8 mouse cellular contexts compared by ENCODE assay signal in genomic region chr17:68158172-68158651, GRCm38 (mm10).
DNase-seq lines count a peak whose midpoint lies in the region; ATAC-seq lines count a peak whose summit lies in the region.

No protein-coding gene starts in this region.

- H3K27me3 ChIP-seq in kidney, embryonic 16.5 days (ENCODE audit: insufficient read depth, low read length) = no peaks in the 10 kb centered on the region
- no peaks in the 10 kb centered on the region for H3K27me3 ChIP-seq in forebrain, embryonic 11.5 days (ENCODE audit: control insufficient read depth, insufficient read depth, low read length)
- no peaks in the 10 kb centered on the region for H3K27me3 ChIP-seq in hindbrain, embryonic 14.5 days (ENCODE audit: control insufficient read depth, insufficient read depth, low read length)
- H3K27me3 ChIP-seq in midbrain, embryonic 16.5 days (ENCODE audit: control insufficient read depth, insufficient read depth, low read depth, low read length) = no peaks in the 10 kb centered on the region

- H3K27ac ChIP-seq in kidney, embryonic 16.5 days (ENCODE audit: low read length) = peak overlapping the region; percentile 50
- H3K27ac ChIP-seq in forebrain, embryonic 11.5 days (ENCODE audit: low read depth, low read length) = no peak overlapping the region
- H3K27ac ChIP-seq in hindbrain, embryonic 14.5 days = no peak overlapping the region
- no peak overlapping the region; the same call in 1 of the 2 replicates for H3K27ac ChIP-seq in midbrain, embryonic 16.5 days (ENCODE audit: low read length)

- no peaks in the 10 kb centered on the region for H3K36me3 ChIP-seq in kidney, embryonic 16.5 days (ENCODE audit: insufficient read depth, low read length)
- H3K36me3 ChIP-seq in forebrain, embryonic 11.5 days (ENCODE audit: control insufficient read depth, insufficient read depth, low read length) = no peaks in the 10 kb centered on the region
- no peaks in the 10 kb centered on the region for H3K36me3 ChIP-seq in hindbrain, embryonic 14.5 days (replicated peaks; ENCODE audit: control insufficient read depth, insufficient read depth)
- no peaks in the 10 kb centered on the region for H3K36me3 ChIP-seq in midbrain, embryonic 16.5 days (ENCODE audit: control insufficient read depth, insufficient read depth, low read length)

- H3K4me3 ChIP-seq in kidney, embryonic 16.5 days (ENCODE audit: low read length) = no peak overlapping the region
- H3K4me3 ChIP-seq in forebrain, embryonic 11.5 days (ENCODE audit: low read depth, low read length) = no peak overlapping the region
- no peak overlapping the region for H3K4me3 ChIP-seq in hindbrain, embryonic 14.5 days (replicated peaks; ENCODE audit: low read length)
- no peak overlapping the region for H3K4me3 ChIP-seq in midbrain, embryonic 16.5 days (ENCODE audit: low read depth, low read length)

- peak; percentile 73 for ATAC-seq in kidney, embryonic 16.5 days (ENCODE audit: low FRiP score, low TSS enrichment)
- ATAC-seq in forebrain, embryonic 11.5 days (replicated peaks; ENCODE audit: low FRiP score) = 0 out of 2 replicates have a peak, but pooled peaks have one; percentile 33
- no peak for ATAC-seq in hindbrain, embryonic 14.5 days (ENCODE audit: low FRiP score)
- peak; percentile 48; the same call in 1 of the 2 replicates for ATAC-seq in midbrain, embryonic 16.5 days

- no peaks in the 10 kb centered on the region for H3K9me3 ChIP-seq in kidney, embryonic 16.5 days (ENCODE audit: low read length)
- H3K9me3 ChIP-seq in forebrain, embryonic 11.5 days (ENCODE audit: control insufficient read depth, low read length) = no peaks in the 10 kb centered on the region
- no peaks in the 10 kb centered on the region for H3K9me3 ChIP-seq in hindbrain, embryonic 14.5 days (ENCODE audit: control insufficient read depth, low read length)
- no peaks in the 10 kb centered on the region for H3K9me3 ChIP-seq in midbrain, embryonic 16.5 days (replicated peaks; ENCODE audit: control insufficient read depth, low read length, poor library complexity, severe bottlenecking)

- H3K9ac ChIP-seq in kidney, embryonic 16.5 days (replicated peaks; ENCODE audit: low read length) = no peak overlapping the region
- H3K9ac ChIP-seq in forebrain, embryonic 11.5 days (ENCODE audit: low read length) = peak overlapping the region; percentile 12; the same call in 1 of the 2 replicates
- H3K9ac ChIP-seq in hindbrain, embryonic 14.5 days = peak overlapping the region; percentile 30; the same call in 1 of the 2 replicates
- no peak overlapping the region; the same call in 1 of the 2 replicates for H3K9ac ChIP-seq in midbrain, embryonic 16.5 days (ENCODE audit: low read depth, low read length)

- no peaks in the 10 kb centered on the region for H3K4me1 ChIP-seq in kidney, embryonic 16.5 days (ENCODE audit: insufficient read depth, low read length)
- H3K4me1 ChIP-seq in forebrain, embryonic 11.5 days (replicated peaks; ENCODE audit: control insufficient read depth, insufficient read depth, low read length) = no peaks in the 10 kb centered on the region; the same call in 1 of the 2 replicates
- no peaks in the 10 kb centered on the region for H3K4me1 ChIP-seq in hindbrain, embryonic 14.5 days (replicated peaks; ENCODE audit: control insufficient read depth, insufficient read depth, low read length)
- H3K4me1 ChIP-seq in midbrain, embryonic 16.5 days (ENCODE audit: control insufficient read depth, insufficient read depth, low read length) = peaks cover 7% of the 10 kb centered on the region; the same call in 1 of the 2 replicates

- WGBS in kidney, embryonic 16.5 days = 47% methylated on average over 13 of the region's 13 CpGs
- WGBS in forebrain, embryonic 11.5 days = 20% methylated on average over 13 of the region's 13 CpGs
- WGBS in hindbrain, embryonic 14.5 days = 18% methylated on average over 13 of the region's 13 CpGs
- 7% methylated on average over 13 of the region's 13 CpGs for WGBS in midbrain, embryonic 16.5 days

- no peak for DNase-seq in kidney, adult 9 months
- peak; percentile 60 for DNase-seq in forebrain, embryonic 11.5 days (ENCODE audit: low spot score)
- DNase-seq in hindbrain, embryonic 14.5 days (ENCODE audit: low spot score) = no peak
- no peak for DNase-seq in layer of hippocampus, adult 18-20 months (ENCODE audit: low spot score in 2 of 2)
- DNase-seq in left cerebral cortex, adult 11 months (ENCODE audit: low spot score) = no peak
- no peak for DNase-seq in ovary, postnatal 10 days (ENCODE audit: low spot score)

- H3K4me2 ChIP-seq in kidney, embryonic 16.5 days (replicated peaks; ENCODE audit: low read depth, low read length) = no peak overlapping the region
- no peak overlapping the region; the same call in 1 of the 2 replicates for H3K4me2 ChIP-seq in forebrain, embryonic 11.5 days (ENCODE audit: low read depth, low read length, severe bottlenecking)
- no peak overlapping the region; the same call in 1 of the 2 replicates for H3K4me2 ChIP-seq in hindbrain, embryonic 14.5 days (replicated peaks)
- peak overlapping the region; percentile 37 for H3K4me2 ChIP-seq in midbrain, embryonic 16.5 days (ENCODE audit: low read length)

Comparison
In these comparisons a context has a peak if more than half of its experiments do, and no peak if none do; other contexts are left out.
1. H3K9ac ChIP-seq: peak in forebrain, embryonic 11.5 days (single experiment) and hindbrain, embryonic 14.5 days (single experiment); none in kidney, embryonic 16.5 days (single experiment) and midbrain, embryonic 16.5 days (single experiment).